Mouse (Mus musculus) gastrocnemius, postnatal 4 days (tissue): ENCODE data around the gene Pik3r5. TPM values are rescaled to one million over a fixed set of nuclear protein-coding genes. Genes with fewer than 3 reads are reported as not detected.
A peak's percentile ranks its signal among the peaks of the same experiment; 100 is the strongest.

Source experiments
- DNase-seq, 2 experiments: peaks; one replicate each; pipeline ENCODE4 v3.0.0; 2021 to 2022; ENCODE audit warnings: low spot score in 2 of 2, mixed read lengths in 2 of 2
- total RNA-seq, 2 experiments: library from RNA; stranded (reverse); gene quantifications; 2 replicates each; pipeline ENCODE4 v1.2.3; 2021

Gene Pik3r5
- total RNA-seq, 2 experiments from 2014 or later: 0.78 to 0.80 TPM

GRCm38 (mm10) chr11:68480660-68481059 lies 48.7 kb downstream of the Pik3r5 start:
- no peak for DNase-seq

DNA sequence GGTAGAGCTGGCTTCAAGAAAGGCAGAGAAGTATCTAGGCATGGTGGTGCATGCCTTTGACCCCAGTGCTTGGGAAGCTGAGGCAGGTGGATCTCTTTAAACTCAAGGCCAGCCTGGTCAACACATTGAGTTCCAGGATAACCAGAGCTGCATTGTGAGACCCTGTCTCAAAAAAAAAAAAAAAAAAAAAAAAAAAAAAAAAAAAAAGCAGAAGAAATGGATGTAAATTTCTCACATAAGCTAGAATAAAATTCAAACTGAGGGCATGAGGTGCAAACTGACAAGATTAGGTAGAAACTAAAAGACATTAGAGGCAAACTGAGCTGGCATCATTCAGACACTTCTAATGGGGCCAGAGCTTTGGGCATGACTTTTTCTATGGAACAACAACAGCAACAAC lies 50.1 kb downstream of the Pik3r5 start:
- no peak for DNase-seq

DNA sequence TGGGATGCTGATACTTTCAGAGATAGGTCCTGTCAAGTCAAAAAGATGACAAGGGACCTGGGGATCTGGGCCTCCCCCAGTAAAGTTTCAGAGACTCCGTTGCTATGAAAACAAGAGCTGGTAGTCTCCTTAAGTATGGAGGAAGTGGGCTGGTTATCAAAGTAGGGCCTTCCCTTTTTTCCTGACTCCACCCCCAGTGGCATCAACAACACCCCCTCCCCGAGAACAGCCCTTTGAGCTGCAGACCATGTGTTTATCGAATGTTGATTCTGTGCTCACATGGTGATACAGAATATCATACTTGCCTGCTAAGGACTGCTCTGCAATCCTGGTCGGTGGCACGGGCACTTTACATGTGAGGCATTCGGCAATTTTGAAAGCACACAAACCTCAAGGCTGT lies 51.3 kb downstream of the Pik3r5 start:
- DNase-seq: no peak

DNA sequence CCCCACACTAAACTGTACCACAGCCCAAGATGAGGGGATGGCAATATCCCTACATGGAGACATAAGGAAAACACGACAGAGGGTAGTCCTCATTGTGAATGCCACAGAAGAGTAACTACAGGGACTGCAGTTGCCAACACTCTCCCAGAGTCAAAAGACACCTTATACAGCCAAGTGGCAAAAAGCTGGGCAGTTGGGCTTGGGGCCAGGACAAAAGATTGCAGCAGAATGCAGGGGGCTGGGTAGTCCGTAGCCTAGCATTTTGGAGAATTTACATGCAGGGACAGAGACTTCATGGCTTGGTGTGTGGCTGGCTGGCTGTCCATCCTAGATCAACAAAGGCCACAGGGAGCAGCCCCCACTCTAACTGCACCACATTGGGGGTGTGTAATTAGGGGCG lies 52.5 kb downstream of the Pik3r5 start:
- no peak for DNase-seq

DNA sequence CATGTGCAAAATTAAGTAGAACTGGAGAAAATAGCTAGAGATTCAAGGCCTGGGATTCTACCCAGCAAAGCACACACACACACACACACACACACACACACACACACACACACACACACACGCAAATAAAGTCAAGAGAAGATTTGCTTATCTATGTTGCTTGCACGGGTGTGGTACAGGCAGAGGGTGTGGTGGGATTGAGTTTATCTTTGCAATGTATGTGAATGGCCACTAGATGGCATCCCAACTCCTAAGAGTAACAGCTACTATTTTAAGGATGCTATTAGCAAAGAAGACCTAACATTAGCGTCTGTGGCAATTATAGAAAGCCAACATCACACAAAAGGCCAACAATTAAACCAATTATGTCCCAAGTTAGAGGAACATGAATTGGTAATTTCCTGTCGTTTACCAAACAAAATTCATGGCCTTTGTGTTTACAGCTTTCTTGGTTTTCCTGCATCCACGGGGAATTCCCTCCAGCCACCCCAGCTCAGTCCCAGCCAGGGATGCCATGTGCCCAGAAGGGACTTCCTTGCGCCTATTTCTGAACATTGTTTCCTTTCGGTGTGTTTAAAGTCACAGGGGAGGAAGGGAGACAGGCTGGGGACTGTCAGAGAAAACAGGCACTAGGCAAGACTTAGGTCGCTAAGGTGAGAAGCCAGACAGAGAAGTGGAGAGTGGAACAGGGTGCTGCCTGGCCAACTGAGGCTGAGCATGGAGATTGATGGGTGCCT lies 53.5 kb downstream of the Pik3r5 start:
- no peak for DNase-seq

- DNase-seq: no peak
Observed at GRCm38 (mm10) chr11:68486093-68486492, 54.2 kb downstream of the Pik3r5 start.

- no peak for DNase-seq
Observed at GRCm38 (mm10) chr11:68487720-68488119, 55.8 kb downstream of the Pik3r5 start.

DNA sequence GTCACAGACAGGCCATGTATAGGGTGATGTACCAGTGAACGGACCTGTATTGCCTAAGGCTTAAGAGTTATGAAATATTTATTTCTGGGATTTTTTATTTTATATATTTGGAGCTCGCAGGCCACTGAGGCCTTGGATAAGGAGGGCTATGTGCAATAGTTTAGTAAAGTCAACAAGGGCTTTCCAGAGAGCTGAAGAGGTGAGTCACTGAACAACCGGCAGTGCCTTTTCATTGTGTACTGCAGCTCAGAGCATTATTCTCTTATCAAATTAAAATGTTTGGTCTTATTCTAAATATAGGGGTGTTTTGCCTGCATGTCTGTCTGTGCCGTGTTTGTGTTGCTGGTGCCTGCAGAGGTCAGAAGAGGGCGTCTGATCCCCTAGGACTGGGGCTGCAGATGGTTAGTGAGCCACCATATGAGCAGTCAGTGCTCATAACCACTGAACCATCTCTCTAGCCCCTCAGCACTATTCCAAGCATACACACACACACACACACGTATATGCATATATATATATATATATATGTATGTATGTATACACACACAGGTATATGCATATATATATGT lies 56.4 kb downstream of the Pik3r5 start:
- DNase-seq: no peak

GRCm38 (mm10) chr11:68489236-68489635 lies 57.3 kb downstream of the Pik3r5 start:
- no peak for DNase-seq

DNA sequence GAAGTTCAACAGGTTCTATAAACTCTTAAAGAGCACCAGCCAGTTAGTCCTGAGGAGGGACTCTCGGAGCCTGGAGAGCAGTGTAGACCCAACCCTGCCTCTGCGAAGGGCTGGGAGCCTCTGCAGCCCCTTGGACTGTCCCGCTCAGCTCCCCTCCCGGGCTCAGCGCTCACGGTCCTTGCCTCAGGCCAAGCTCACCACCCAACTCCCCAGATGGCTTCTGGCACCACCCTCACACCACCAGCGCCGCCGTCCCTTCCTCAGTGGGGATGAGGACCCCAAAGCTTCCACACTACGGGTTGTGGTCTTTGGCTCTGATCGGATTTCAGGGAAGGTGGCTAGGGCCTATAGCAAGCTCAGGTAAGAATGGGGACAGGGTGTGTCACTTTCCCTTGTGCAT lies 60.7 kb downstream of the Pik3r5 start:
- no peak for DNase-seq

DNA sequence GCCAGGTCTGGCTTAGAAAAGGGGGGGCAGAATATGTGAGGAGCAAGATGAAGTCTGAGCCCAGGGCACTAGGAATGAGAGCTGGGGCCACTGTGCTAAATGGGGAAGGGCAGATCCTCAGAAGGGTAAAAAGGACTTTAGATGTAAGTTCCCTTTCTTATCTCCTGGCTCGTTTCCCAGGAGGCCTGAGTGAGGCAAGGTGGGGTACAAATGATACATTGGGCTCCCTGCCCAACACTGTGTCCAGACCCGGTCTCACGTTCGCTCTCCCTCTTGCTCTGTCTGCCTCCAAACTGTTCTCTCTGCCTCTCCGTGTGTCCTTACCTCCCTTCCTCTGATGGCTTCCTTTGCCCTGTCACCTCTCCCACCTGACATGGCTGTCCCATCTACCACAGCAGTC lies 61.8 kb downstream of the Pik3r5 start:
- no peak for DNase-seq

GRCm38 (mm10) chr11:68497081-68497480 lies 65.2 kb downstream of the Pik3r5 start:
- no peak for DNase-seq

- peak in 1 of 2 experiments; percentile 12 for DNase-seq
Observed at GRCm38 (mm10) chr11:68498517-68498916, 66.6 kb downstream of the Pik3r5 start.

DNA sequence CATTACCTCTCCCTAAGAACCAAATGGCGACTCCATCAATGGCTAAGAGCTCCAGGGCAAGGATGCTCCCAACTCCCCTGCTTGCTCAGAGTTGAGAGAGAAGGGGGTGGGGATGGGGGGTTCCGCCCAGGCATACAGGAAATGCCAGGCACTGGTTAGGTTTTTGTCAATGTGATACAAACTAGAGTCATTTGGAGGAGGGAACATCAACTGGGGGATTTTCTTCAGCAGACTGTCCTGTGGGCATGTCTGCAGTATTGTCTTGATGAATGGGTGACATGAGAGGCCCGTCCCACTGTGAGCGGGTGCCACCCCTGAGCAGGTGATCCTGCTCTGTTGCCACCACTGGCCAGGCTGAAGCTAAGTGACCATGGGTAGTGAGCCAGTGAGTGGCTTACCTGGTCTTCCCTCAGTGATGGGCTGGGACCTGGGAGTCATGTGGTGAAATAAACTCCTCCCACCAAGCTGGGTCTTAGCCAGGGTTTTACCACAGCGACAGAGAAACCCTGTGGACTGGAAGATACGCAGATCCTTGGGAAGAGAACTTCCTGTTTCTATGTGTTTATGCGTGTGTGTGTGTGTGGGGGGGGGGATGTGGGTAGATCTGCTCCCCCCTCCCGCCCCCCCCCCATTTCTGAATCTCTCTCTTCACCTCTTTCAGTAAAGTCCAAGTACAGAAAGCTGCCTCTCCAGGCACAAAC lies 67.2 kb downstream of the Pik3r5 start:
- DNase-seq: no peak

DNA sequence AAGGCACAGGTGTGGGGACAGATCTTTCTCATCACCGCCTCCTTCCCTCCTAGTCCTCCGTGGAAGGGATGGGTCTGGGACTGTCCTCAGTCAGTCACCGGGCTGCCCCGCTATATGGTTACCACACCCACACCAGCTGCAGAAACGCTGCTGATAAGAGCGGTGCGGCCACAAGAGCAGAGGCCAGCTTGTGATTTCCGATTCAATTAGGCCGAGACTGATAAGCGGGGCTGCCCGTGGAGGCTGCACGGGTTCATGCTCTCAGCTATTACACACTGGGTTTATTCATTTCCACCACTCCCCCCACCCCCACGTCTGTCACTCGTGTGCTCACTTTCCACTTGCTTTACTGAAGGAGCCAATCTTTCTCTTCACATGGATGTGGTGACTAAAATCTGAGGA lies 69.0 kb downstream of the Pik3r5 start:
- DNase-seq: peak in 1 of 2 experiments; percentile 14

DNA sequence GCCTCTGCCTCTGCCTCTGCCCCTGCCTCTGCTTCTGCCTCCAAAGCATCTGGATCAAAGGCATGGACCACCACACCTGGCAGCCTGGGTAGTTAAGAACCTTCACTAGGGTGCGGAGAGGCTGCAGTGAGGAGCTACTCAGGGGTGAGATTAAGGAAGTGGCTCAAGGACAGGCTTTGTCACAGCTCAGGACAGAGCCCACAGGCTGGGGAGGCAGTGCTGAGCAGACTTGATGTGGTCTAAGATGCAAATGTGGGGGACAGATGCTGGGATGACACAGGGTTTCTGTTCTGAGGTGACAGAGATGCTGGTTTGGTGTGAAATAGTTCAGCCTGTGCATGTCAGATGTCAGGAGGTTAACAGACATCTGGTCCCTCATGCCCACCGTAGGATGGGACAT lies 70.5 kb downstream of the Pik3r5 start:
- DNase-seq: no peak

DNA sequence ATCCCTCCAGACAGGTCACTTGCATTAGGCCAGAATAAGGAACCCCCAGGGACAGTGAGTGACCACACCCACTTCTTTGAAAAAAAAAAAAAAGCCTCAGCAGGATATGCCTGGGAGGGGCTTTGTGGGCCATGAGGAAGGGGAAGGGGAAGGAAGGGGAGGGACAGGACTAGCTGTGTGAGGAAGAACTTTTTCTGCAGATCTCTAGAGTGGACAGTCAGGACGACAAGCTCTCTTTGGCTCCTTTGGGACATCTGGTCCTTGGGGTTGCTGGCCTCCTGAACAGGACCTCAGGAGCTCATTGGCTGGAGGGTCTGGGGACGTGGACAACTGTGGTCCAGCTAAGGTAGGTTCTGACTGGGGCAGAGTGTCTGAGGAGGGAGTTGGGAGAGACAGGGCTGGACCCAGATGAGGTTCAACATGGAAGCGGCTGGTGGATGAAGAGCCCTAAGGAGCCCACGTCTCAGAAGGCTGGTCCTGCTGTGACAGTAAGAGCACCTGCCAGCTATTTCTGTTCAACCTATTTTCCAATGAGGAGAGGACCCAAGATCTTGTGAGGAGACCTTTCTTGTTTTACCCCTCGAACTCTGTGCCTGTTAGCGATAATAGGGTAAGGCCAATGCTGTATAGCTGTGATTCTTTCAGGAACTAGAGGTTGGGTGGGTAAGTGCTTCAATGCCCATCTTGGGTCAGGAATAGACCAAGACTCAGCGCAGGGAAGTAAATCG lies 71.1 kb downstream of the Pik3r5 start, which contains the start of gene Pik3r6:
Pik3r6 (plus strand) TSS at position 118 of the 728 bp plus-strand sequence.
- peak in 1 of 2 experiments; percentile 10 for DNase-seq

- no peak for DNase-seq
Observed at GRCm38 (mm10) chr11:68504913-68505312, 73.0 kb downstream of the Pik3r5 start.

DNA sequence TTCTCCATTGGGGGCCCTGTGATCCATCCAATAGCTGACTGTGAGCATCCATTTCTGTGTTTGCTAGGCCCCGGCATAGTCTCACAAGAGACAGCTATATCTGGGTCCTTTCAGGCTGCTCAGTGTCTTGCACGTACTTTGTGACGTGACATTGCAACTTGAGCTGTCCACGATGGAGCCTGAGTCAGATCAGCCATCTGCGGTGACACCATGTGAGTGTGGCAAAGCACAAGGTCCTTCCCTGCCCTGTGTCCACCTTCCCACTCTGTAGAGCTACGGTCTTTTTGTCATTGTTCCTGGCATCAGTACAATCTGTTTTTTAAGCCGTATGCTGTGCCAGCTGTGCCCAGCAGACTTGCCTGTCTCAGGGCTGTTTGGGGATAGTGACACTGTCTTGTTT lies 75.3 kb downstream of the Pik3r5 start:
- no peak for DNase-seq

DNA sequence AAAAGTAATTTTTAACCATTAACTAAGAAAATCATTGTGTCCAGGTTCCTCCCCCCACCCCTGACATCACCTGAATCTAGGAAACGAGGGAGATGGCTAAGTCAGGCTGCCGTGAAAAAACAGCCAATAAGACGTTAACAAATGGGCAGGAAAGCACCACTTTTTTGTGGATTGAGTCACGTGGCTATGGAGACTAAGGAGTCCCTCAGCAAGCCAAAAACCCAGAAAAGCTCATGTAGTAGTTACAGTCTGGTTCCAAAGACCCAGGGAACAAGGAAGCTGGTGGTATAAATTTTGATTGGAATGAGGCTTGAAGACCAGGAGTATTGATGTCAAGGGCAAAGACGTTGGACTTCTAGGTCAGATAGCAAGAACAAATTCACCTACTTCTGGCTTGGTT lies 76.7 kb downstream of the Pik3r5 start:
- no peak for DNase-seq

DNA sequence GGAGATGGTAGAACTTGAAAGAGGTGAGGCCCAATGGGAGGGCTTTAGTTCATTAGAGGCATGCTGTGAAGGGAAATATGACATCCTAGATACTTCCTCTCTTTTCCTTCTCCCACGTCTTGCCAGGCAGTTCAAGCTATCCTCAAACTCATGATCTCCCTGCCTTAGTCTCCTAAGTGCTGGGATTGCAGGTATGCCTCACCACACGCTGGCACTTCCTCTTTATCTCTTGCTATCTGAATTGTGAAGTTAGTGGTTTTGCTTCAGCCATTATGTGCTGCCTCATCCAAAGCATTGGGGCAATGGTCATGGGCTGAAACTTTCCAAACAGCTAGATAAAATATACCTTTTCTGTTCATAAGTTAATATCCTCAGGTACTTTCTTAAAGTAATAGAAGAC lies 77.3 kb downstream of the Pik3r5 start:
- no peak for DNase-seq

GRCm38 (mm10) chr11:68513969-68514368 lies 82.0 kb downstream of the Pik3r5 start:
- DNase-seq: no peak
